Mouse (Mus musculus): ENCODE results near the gene Rab25. TPM values are rescaled to one million over a fixed set of nuclear protein-coding genes. Genes with fewer than 3 reads are reported as not detected.

Rab25 gene
- polyA plus RNA-seq, 1 experiment from 2014 or later = 0.15 TPM

- Histone ChIP-seq H3K27me3 (peaks cover 16% of the 10 kb centered on the region), H3K36me3 (no peaks in the 10 kb centered on the region), H3K4me2 (peak overlapping the region; percentile 98), H3K27ac (peak overlapping the region; percentile 77), H3K4me3 (replicated peaks) (peak overlapping the region; percentile 76), H3K4me1 (replicated peaks) (peaks cover 89% of the 10 kb centered on the region), H3K9me3 (replicated peaks) (no peaks in the 10 kb centered on the region), H3K9ac (peak overlapping the region; percentile 82)
- DNase-seq (peak; percentile 68), ATAC-seq (ENCODE audit: low read depth) (peak; percentile 59)
- under 1% methylated on average over 62 of the region's 63 CpGs for WGBS (ENCODE audit: insufficient replicate concordance)
These were observed 16.5 kb downstream of the Rab25 start for GRCm38 (mm10) chr3:88531348-88532298.

- H3K9me3 ChIP-seq (replicated peaks) = no peaks in the 10 kb centered on the region
- peaks cover 82% of the 10 kb centered on the region for H3K4me1 ChIP-seq (replicated peaks)
- H3K9ac ChIP-seq = peak overlapping the region; percentile 82; the same call in 1 of the 2 replicates
- H3K27ac ChIP-seq = no peak overlapping the region
- H3K27me3 ChIP-seq = peaks cover 16% of the 10 kb centered on the region
- H3K36me3 ChIP-seq = no peaks in the 10 kb centered on the region
- 43% methylated on average over 11 of the region's 11 CpGs for WGBS (ENCODE audit: insufficient replicate concordance)
- DNase-seq = no peak
- ATAC-seq (ENCODE audit: low read depth) = no peak
- peak overlapping the region; percentile 76 for H3K4me3 ChIP-seq (replicated peaks)
- H3K4me2 ChIP-seq = peak overlapping the region; percentile 98
These were observed 17.8 kb downstream of the Rab25 start for GRCm38 (mm10) chr3:88530082-88530864.

GRCm38 (mm10) chr3:88529204-88530000 lies 18.7 kb downstream of the Rab25 start:
- no peak overlapping the region for H3K4me2 ChIP-seq
- no peak overlapping the region for H3K4me3 ChIP-seq (replicated peaks)
- DNase-seq (no peak), ATAC-seq (ENCODE audit: low read depth) (no peak)
- no peaks in the 10 kb centered on the region for H3K9me3 ChIP-seq (replicated peaks)
- H3K27ac ChIP-seq = no peak overlapping the region
- H3K9ac ChIP-seq = no peak overlapping the region
- H3K27me3 ChIP-seq = peaks cover 16% of the 10 kb centered on the region
- WGBS (ENCODE audit: insufficient replicate concordance) = 63% methylated on average over 7 of the region's 7 CpGs
- H3K4me1 ChIP-seq (replicated peaks) = peaks cover 73% of the 10 kb centered on the region
- no peaks in the 10 kb centered on the region for H3K36me3 ChIP-seq

GRCm38 (mm10) chr3:88528646-88529045 lies 19.5 kb downstream of the Rab25 start:
- H3K4me3 ChIP-seq (replicated peaks) = no peak overlapping the region
- 82% methylated on average over 11 of the region's 11 CpGs for WGBS (ENCODE audit: insufficient replicate concordance)
- peaks cover 14% of the 10 kb centered on the region for H3K27me3 ChIP-seq
- no peaks in the 10 kb centered on the region for H3K36me3 ChIP-seq
- ATAC-seq (ENCODE audit: low read depth) (no peak), DNase-seq (no peak)
- no peak overlapping the region for H3K4me2 ChIP-seq
- H3K9ac ChIP-seq = no peak overlapping the region
- H3K9me3 ChIP-seq (replicated peaks) = no peaks in the 10 kb centered on the region
- no peak overlapping the region for H3K27ac ChIP-seq
- peaks cover 67% of the 10 kb centered on the region for H3K4me1 ChIP-seq (replicated peaks)

- no peak overlapping the region for H3K4me2 ChIP-seq
- peak overlapping the region; percentile 6; the same call in 1 of the 2 replicates for H3K27ac ChIP-seq
- no peak overlapping the region for H3K4me3 ChIP-seq (replicated peaks)
- 35% methylated on average over 8 of the region's 8 CpGs for WGBS (ENCODE audit: insufficient replicate concordance)
- H3K36me3 ChIP-seq = no peaks in the 10 kb centered on the region
- peaks cover 3% of the 10 kb centered on the region for H3K27me3 ChIP-seq
- ATAC-seq (ENCODE audit: low read depth) (no peak), DNase-seq (no peak)
- H3K9ac ChIP-seq = peak overlapping the region; percentile 12; the same call in 1 of the 2 replicates
- peaks cover 56% of the 10 kb centered on the region for H3K4me1 ChIP-seq (replicated peaks)
- H3K9me3 ChIP-seq (replicated peaks) = no peaks in the 10 kb centered on the region
These were observed 20.5 kb downstream of the Rab25 start for GRCm38 (mm10) chr3:88527565-88527964.

GRCm38 (mm10) chr3:88526157-88527131 lies 21.7 kb downstream of the Rab25 start:
- ATAC-seq (ENCODE audit: low read depth) = peak; percentile 74
- 30% methylated on average over 17 of the region's 17 CpGs for WGBS (ENCODE audit: insufficient replicate concordance)

GRCm38 (mm10) chr3:88525021-88525420 lies 23.1 kb downstream of the Rab25 start:
- no peak overlapping the region for H3K4me2 ChIP-seq
- ATAC-seq (ENCODE audit: low read depth) = no peak
- no peaks in the 10 kb centered on the region for H3K36me3 ChIP-seq
- H3K27ac ChIP-seq = no peak overlapping the region
- no peaks in the 10 kb centered on the region for H3K9me3 ChIP-seq (replicated peaks)
- DNase-seq = no peak
- peaks cover 33% of the 10 kb centered on the region for H3K4me1 ChIP-seq (replicated peaks)
- H3K27me3 ChIP-seq = no peaks in the 10 kb centered on the region
- WGBS (ENCODE audit: insufficient replicate concordance) = 69% methylated on average over 5 of the region's 5 CpGs
- H3K9ac ChIP-seq = no peak overlapping the region
- H3K4me3 ChIP-seq (replicated peaks) = no peak overlapping the region

More at GRCm38 (mm10) chr3:88526157-88527131, 21.7 kb downstream of the Rab25 start:
- Histone ChIP-seq H3K9me3 (replicated peaks) (no peaks in the 10 kb centered on the region), H3K9ac (no peak overlapping the region), H3K4me2 (no peak overlapping the region), H3K27ac (no peak overlapping the region), H3K27me3 (no peaks in the 10 kb centered on the region), H3K4me3 (replicated peaks) (no peak overlapping the region), H3K36me3 (no peaks in the 10 kb centered on the region), H3K4me1 (replicated peaks) (peaks cover 47% of the 10 kb centered on the region)
- peak; percentile 81 for DNase-seq

GRCm38 (mm10) chr3:88523027-88523426 lies 25.1 kb downstream of the Rab25 start:
- no peak overlapping the region for H3K27ac ChIP-seq
- WGBS (ENCODE audit: insufficient replicate concordance) = 75% methylated on average over 8 of the region's 8 CpGs
- no peak for ATAC-seq (ENCODE audit: low read depth)

GRCm38 (mm10) chr3:88521803-88522331 lies 26.2 kb downstream of the Rab25 start:
- H3K27me3 ChIP-seq = 0 out of 2 replicates have a peak, but pooled peaks cover 2% of the 10 kb centered on the region
- H3K4me1 ChIP-seq (replicated peaks) = peaks cover 9% of the 10 kb centered on the region; the same call in 1 of the 2 replicates
- H3K36me3 ChIP-seq = no peaks in the 10 kb centered on the region
- no peak overlapping the region for H3K27ac ChIP-seq
- H3K4me3 ChIP-seq (replicated peaks) = no peak overlapping the region
- WGBS (ENCODE audit: insufficient replicate concordance) = 9% methylated on average over 9 of the region's 9 CpGs
- no peaks in the 10 kb centered on the region for H3K9me3 ChIP-seq (replicated peaks)
- ATAC-seq (ENCODE audit: low read depth) = peak; percentile 53
- no peak overlapping the region for H3K9ac ChIP-seq
- DNase-seq = peak; percentile 60
- H3K4me2 ChIP-seq = no peak overlapping the region

More at GRCm38 (mm10) chr3:88523027-88523426, 25.1 kb downstream of the Rab25 start:
- no peaks in the 10 kb centered on the region for H3K9me3 ChIP-seq (replicated peaks)
- no peaks in the 10 kb centered on the region for H3K27me3 ChIP-seq
- no peak overlapping the region for H3K9ac ChIP-seq
- H3K4me2 ChIP-seq = no peak overlapping the region
- H3K36me3 ChIP-seq = no peaks in the 10 kb centered on the region
- no peak for DNase-seq
- H3K4me3 ChIP-seq (replicated peaks) = no peak overlapping the region
- H3K4me1 ChIP-seq (replicated peaks) = peaks cover 19% of the 10 kb centered on the region

All from liver, embryonic 13.5 days (tissue).